Mouse (Mus musculus) cerebellum, adult 2 months (tissue): ENCODE data around the gene Cst9.

Source experiments
- CTCF ChIP-seq: fragments of 200-500 bp; IDR thresholded peaks from 2 replicates; pipeline ENCODE4 v1.5.1; 2011; ENCODE audit warnings: low read depth, mild to moderate bottlenecking, control low read depth, low read length, moderate library complexity, borderline replicate concordance; ENCODE audit not compliant: insufficient read depth
- POLR2A ChIP-seq: fragments of 200-500 bp; IDR thresholded peaks from 2 replicates; pipeline ENCODE4 v1.6.1; 2011; ENCODE audit warnings: low read length, control low read depth, borderline replicate concordance; ENCODE audit not compliant: insufficient read depth

DNA sequence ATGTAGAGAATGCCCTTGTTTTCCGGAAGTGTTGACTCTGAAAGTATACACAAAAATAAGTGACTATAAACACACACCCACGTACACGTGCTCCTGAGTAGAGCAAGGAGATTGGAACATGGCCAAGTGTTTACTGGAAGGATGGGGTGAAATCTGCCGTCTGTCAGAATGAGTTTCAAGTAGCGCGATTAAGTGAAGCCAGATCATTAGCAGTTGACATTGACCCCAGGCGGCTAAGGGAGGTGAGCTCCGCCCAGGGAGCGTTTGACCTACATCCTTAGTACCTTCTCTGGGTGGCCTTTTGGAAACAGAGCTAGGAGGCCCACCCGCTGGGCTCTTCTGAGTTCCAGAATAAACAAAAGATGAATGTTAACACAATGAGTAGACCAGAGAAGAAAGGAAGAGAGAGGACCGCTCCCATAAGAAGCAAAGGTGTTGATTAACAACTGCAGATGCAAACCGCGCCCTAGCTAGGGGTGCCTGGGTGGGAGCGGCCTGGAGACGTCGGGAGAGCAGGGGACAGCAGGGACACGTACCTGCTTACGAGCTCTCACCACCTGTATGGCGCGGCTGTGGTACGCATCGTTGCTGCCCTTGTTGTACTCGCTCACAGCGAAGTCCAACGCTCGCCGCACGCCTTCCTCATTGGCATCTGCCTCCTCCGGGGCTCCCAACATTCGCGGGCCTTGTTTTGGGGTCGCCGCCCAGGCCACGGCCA, 39.8 kb downstream of the Cst9 start:
- TF ChIP-seq CTCF: no peak
- TF ChIP-seq POLR2A: no peak
